Mouse (Mus musculus) myocyte (in vitro differentiated cells): ENCODE results near the gene Efna4. TPM values are rescaled to one million over a fixed set of nuclear protein-coding genes. Genes with fewer than 3 reads are reported as not detected.

Source experiments
- H3K27me3 ChIP-seq: one replicate; pipeline ENCODE4 v1.6.1; 2011; ENCODE audit not compliant: control insufficient read depth, insufficient read depth, insufficient read length
- H3K36me3 ChIP-seq: one replicate; pipeline ENCODE4 v1.6.1; 2011; ENCODE audit not compliant: control insufficient read depth, insufficient read depth
- H3K4me2 ChIP-seq: one replicate; pipeline ENCODE4 v1.6.1; 2011; ENCODE audit warnings: low read depth, control low read depth
- H3K4me3 ChIP-seq: one replicate; pipeline ENCODE4 v1.5.1; 2011; ENCODE audit warnings: mild to moderate bottlenecking, control low read depth, moderate library complexity
- H3K79me2 ChIP-seq: one replicate; pipeline ENCODE4 v1.6.1; 2011; ENCODE audit not compliant: control insufficient read depth, insufficient read depth
- H3ac ChIP-seq: one replicate; pipeline ENCODE4 v1.6.1; 2011; ENCODE audit not compliant: control insufficient read depth, insufficient read length
- CEBPB ChIP-seq: IDR thresholded peaks from 2 replicates; pipeline ENCODE4 v1.6.1; 2011; ENCODE audit warnings: mild to moderate bottlenecking, moderate library complexity; ENCODE audit not compliant: poor library complexity, insufficient read depth, severe bottlenecking
- E2F4 ChIP-seq: IDR thresholded peaks from one replicate; pipeline ENCODE4 v1.6.1; 2011; ENCODE audit warnings: mild to moderate bottlenecking, control low read depth, moderate library complexity; ENCODE audit not compliant: insufficient read depth
- MAX ChIP-seq: IDR thresholded peaks from one replicate; pipeline ENCODE4 v1.6.1; 2011; ENCODE audit warnings: low read depth, mild to moderate bottlenecking, control low read depth
- MYOD1 ChIP-seq, 3 experiments: IDR thresholded peaks; one replicate each; pipeline ENCODE4 v1.6.1; 2011; ENCODE audit warnings: control low read depth in 2 of 3, low read depth in 2 of 3, mild to moderate bottlenecking in 2 of 3, moderate library complexity in 1 of 3; ENCODE audit not compliant: insufficient read length in 2 of 3, control insufficient read depth in 1 of 3
- MYOG ChIP-seq, 3 experiments: IDR thresholded peaks; one replicate each; pipeline ENCODE4 v1.6.1; 2011; ENCODE audit warnings: control low read depth in 2 of 3, low read depth in 2 of 3, mild to moderate bottlenecking in 2 of 3; ENCODE audit not compliant: insufficient read length in 2 of 3, control insufficient read depth in 1 of 3, insufficient read depth in 1 of 3
- POLR2A ChIP-seq: IDR thresholded peaks from one replicate; pipeline ENCODE4 v1.6.1; 2011; ENCODE audit warnings: low read depth, mild to moderate bottlenecking, control low read depth, moderate library complexity; ENCODE audit not compliant: insufficient read length
- POLR2AphosphoS2 ChIP-seq: IDR thresholded peaks from one replicate; pipeline ENCODE4 v1.6.1; 2011; ENCODE audit warnings: low read depth, control low read depth; ENCODE audit not compliant: insufficient read length
- REST ChIP-seq: IDR thresholded peaks from one replicate; pipeline ENCODE4 v1.6.1; 2011; ENCODE audit warnings: mild to moderate bottlenecking, control low read depth, moderate library complexity; ENCODE audit not compliant: insufficient read depth, insufficient read length
- SRF ChIP-seq: IDR thresholded peaks from one replicate; pipeline ENCODE4 v1.6.1; 2011; ENCODE audit warnings: low read depth; ENCODE audit not compliant: control insufficient read depth, insufficient read length
- TCF12 ChIP-seq: IDR thresholded peaks from one replicate; pipeline ENCODE4 v1.6.1; 2011; ENCODE audit warnings: mild to moderate bottlenecking, control low read depth; ENCODE audit not compliant: poor library complexity, insufficient read depth, severe bottlenecking
- TCF3 ChIP-seq: IDR thresholded peaks from one replicate; pipeline ENCODE4 v1.6.1; 2011; ENCODE audit warnings: low read depth, control low read depth; ENCODE audit not compliant: insufficient read length
- USF1 ChIP-seq: IDR thresholded peaks from one replicate; pipeline ENCODE4 v1.6.1; 2011; ENCODE audit warnings: low read depth, mild to moderate bottlenecking, control low read depth, moderate library complexity
- polyA plus RNA-seq: library from polyadenylated mRNA; unstranded; fragments of >200 nt; fragmentation: generic; extraction: Trizol; gene quantifications from one replicate; pipeline ENCODE4 v1.2.1, GENCODE M21; 2012; ENCODE audit warnings: missing spikeins

Efna4 gene
- polyA plus RNA-seq, 1 experiment = 5.4 TPM

DNA sequence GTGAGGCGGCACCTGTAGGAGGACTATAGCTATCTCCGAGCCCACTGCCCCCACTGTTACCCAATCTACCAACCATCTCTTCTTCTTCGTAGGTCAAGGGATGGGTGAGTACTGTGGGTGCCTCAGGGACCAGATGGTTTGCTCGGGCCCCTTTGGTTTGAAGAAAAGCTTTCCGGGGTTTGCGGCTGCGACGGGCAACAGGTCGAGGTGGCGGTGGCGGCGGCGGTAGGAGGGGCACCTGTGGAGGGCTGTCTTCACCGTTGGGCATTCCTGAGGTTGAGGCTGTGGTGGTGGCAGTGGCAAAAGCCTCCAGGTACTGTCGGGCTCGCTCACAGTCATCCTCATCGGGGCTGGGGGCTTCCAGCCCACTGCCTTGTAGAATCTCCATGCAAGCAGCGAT, 42.9 kb upstream of the Efna4 start:
- H3K27me3 ChIP-seq = no peaks in the 10 kb centered on the region
- peaks cover 27% of the 10 kb centered on the region for H3K79me2 ChIP-seq
- no peak overlapping the region for H3K4me2 ChIP-seq
- H3ac ChIP-seq = no peak overlapping the region
- peaks cover 15% of the 10 kb centered on the region for H3K36me3 ChIP-seq
- H3K4me3 ChIP-seq = no peak overlapping the region
- TF ChIP-seq TCF3 (no peak), SRF (no peak), REST (no peak), MYOD1 (IDR thresholded peaks at IDR 0.05; ENCODE audit: control insufficient read depth in 1 of 3, insufficient read length in 2 of 3, low read depth in 2 of 3) (no peak), CEBPB (no peak), POLR2A (no peak), MAX (no peak), TCF12 (no peak), USF1 (no peak), POLR2AphosphoS2 (no peak), E2F4 (no peak), MYOG (IDR thresholded peaks at IDR 0.05; ENCODE audit: control insufficient read depth in 1 of 3, insufficient read depth in 1 of 3, insufficient read length in 2 of 3, low read depth in 2 of 3) (no peak)

GRCm38 (mm10) chr3:89380291-89380690, 42.5 kb upstream of the Efna4 start:
- H3K36me3 ChIP-seq = peaks cover 14% of the 10 kb centered on the region
- no peak overlapping the region for H3K4me3 ChIP-seq
- TF ChIP-seq POLR2A = no peak
- no peak for TF ChIP-seq MAX
- TF ChIP-seq SRF = no peak
- TF ChIP-seq USF1 = no peak
- no peak for TF ChIP-seq CEBPB
- TF ChIP-seq TCF3 = no peak
- TF ChIP-seq MYOD1 (IDR thresholded peaks at IDR 0.05; ENCODE audit: control insufficient read depth in 1 of 3, insufficient read length in 2 of 3, low read depth in 2 of 3) = no peak
- no peak for TF ChIP-seq E2F4
- no peak for TF ChIP-seq TCF12
- TF ChIP-seq REST = no peak
- TF ChIP-seq POLR2AphosphoS2 = no peak
- TF ChIP-seq MYOG (IDR thresholded peaks at IDR 0.05; ENCODE audit: control insufficient read depth in 1 of 3, insufficient read depth in 1 of 3, insufficient read length in 2 of 3, low read depth in 2 of 3) = no peak
- peaks cover 25% of the 10 kb centered on the region for H3K79me2 ChIP-seq
- H3ac ChIP-seq = no peak overlapping the region
- no peaks in the 10 kb centered on the region for H3K27me3 ChIP-seq
- H3K4me2 ChIP-seq = no peak overlapping the region

DNA sequence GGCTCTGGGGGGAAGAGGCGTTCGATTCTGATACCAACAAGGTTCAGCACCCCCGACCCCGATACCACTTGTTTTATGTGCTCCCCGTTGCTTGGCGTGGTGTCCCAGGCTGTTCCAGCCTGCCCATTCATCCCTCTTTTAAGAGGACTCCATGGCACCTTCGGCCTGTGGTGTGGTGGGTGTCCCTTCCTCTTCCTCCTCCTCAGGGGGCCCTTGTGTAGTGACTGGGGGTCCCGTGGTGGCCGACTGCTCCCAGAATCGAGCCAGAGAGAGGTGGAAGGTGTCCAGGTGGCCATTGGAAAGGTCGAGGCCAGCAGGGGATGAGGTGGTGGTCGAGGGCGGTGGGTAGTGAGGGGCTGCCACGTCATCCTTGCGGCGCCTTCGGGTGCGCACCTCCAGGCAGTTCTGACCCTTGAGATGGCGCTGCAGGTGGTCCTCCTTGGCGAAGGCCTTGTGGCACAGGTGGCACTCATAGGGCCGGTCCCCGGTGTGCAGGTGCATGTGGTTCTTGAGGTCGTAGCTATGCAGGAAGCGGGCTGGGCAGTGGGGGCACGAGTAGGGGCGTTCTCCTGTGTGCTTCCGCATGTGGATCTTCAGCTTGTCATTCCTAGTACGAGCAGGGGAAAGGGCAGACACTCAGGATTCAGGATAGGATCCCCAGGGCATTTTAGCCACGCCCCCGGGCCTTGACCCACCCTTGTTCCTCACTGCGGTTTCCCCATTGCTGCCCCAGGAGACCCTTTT, 41.7 kb upstream of the Efna4 start:
- Histone ChIP-seq H3ac (no peak overlapping the region), H3K4me2 (no peak overlapping the region), H3K79me2 (peaks cover 19% of the 10 kb centered on the region), H3K27me3 (no peaks in the 10 kb centered on the region), H3K36me3 (peaks cover 14% of the 10 kb centered on the region), H3K4me3 (peak overlapping the region; percentile 7)
- TF ChIP-seq REST (no peak), POLR2AphosphoS2 (peak; percentile 53)

GRCm38 (mm10) chr3:89378394-89379067, 40.7 kb upstream of the Efna4 start:
- H3K27me3 ChIP-seq = no peaks in the 10 kb centered on the region
- H3K4me3 ChIP-seq = peak overlapping the region; percentile 7
- H3K79me2 ChIP-seq = peaks cover 12% of the 10 kb centered on the region
- H3K4me2 ChIP-seq = peak overlapping the region; percentile 73
- TF ChIP-seq USF1 (no peak), REST (no peak), MYOD1 (IDR thresholded peaks at IDR 0.05; ENCODE audit: control insufficient read depth in 1 of 3, insufficient read length in 2 of 3, low read depth in 2 of 3) (peak in 1 of 3 experiments; percentile 42), POLR2AphosphoS2 (peak; percentile 20)
- H3K36me3 ChIP-seq = peaks cover 10% of the 10 kb centered on the region
- H3ac ChIP-seq = no peak overlapping the region

- Histone ChIP-seq H3K4me3 (peak overlapping the region; percentile 7), H3K27me3 (no peaks in the 10 kb centered on the region), H3K79me2 (peaks cover 8% of the 10 kb centered on the region), H3ac (no peak overlapping the region), H3K36me3 (peaks cover 10% of the 10 kb centered on the region), H3K4me2 (no peak overlapping the region)
- TF ChIP-seq MAX = no peak
- no peak for TF ChIP-seq CEBPB
- TF ChIP-seq MYOD1 (IDR thresholded peaks at IDR 0.05; ENCODE audit: control insufficient read depth in 1 of 3, insufficient read length in 2 of 3, low read depth in 2 of 3) = no peak
- no peak for TF ChIP-seq MYOG (IDR thresholded peaks at IDR 0.05; ENCODE audit: control insufficient read depth in 1 of 3, insufficient read depth in 1 of 3, insufficient read length in 2 of 3, low read depth in 2 of 3)
- TF ChIP-seq TCF3 = no peak
- TF ChIP-seq REST = no peak
- TF ChIP-seq TCF12 = no peak
- TF ChIP-seq E2F4 = no peak
- TF ChIP-seq USF1 = no peak
- no peak for TF ChIP-seq POLR2AphosphoS2
- TF ChIP-seq POLR2A = no peak
- no peak for TF ChIP-seq SRF
Observed at GRCm38 (mm10) chr3:89377831-89378230, 40.0 kb upstream of the Efna4 start.
